Mouse (Mus musculus): Measurements from ENCODE around the gene Srsf12. TPM values are rescaled to one million over a fixed set of nuclear protein-coding genes. Genes with fewer than 3 reads are reported as not detected.

The Srsf12 gene
- polyA plus RNA-seq, 1 experiment, result not detected

DNA sequence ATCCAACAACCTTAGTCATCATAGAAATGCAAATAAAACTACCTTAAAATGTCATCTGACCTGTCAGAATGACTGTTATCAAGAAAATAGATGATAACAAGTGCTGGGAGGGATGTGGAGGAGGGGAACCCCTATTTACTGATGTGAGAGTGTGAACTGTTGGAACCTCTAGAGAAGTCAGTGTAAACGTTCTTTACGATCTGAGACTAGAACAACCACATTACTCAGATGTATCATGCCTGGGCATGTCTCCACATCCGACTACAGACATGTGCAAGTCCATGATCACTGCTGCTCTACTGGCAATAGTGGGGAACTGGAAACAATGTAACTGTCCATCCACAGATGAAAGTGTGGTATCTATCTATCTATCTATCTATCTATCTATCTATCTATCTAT lies 64.6 kb downstream of the Srsf12 start:
- no peak for TF ChIP-seq GATA1 (IDR thresholded peaks at IDR 0.05; ENCODE audit: low read length)

- no peak for TF ChIP-seq GATA1 (IDR thresholded peaks at IDR 0.05; ENCODE audit: low read length)
Measured at GRCm38 (mm10) chr4:33281891-33282685, 73.3 kb downstream of the Srsf12 start.

Other genes with a start within 250 kb of the Srsf12 start
- 0.30 and 0.54 TPM in 2 replicates for gene Rragd, start 226.0 kb upstream of the Srsf12 start, polyA plus RNA-seq (2012)
- 29.1 and 33.2 TPM in 2 replicates for gene Ube2j1, start 177.6 kb upstream of the Srsf12 start, polyA plus RNA-seq (2012)
- gene Gabrr2, start 146.0 kb upstream of the Srsf12 start, polyA plus RNA-seq (2012), result 0.06 TPM in 1 of 2 replicates, not detected in the other
- gene Gabrr1, start 76.5 kb upstream of the Srsf12 start, polyA plus RNA-seq (2012), result not detected in 2 replicates
- not detected in 2 replicates for gene Pm20d2, start 19.3 kb upstream of the Srsf12 start, polyA plus RNA-seq (2012)
- 59.2 and 77.7 TPM in 2 replicates for gene Pnrc1, start 81.2 kb downstream of the Srsf12 start, polyA plus RNA-seq (2012)
- gene Rngtt, start 101.3 kb downstream of the Srsf12 start, polyA plus RNA-seq (2012), result 7.0 and 7.9 TPM in 2 replicates

Data from G1E-ER4 (cell line).